Mouse (Mus musculus): ENCODE data around the gene Spock1.

- TF ChIP-seq CTCF (IDR thresholded peaks at IDR 0.05; ENCODE audit: insufficient read depth, low read length) (no peak), POLR2A (IDR thresholded peaks at IDR 0.05; ENCODE audit: borderline replicate concordance, extremely low read depth, low read depth, low read length) (no peak)
These were observed 173.6 kb downstream of the Spock1 start for GRCm38 (mm10) chr13:57734549-57734948.

Measured in lung, adult 2 months (tissue).